Mouse (Mus musculus) left cerebral cortex, adult 2 months (tissue): ENCODE results near the gene Atl2. TPM values are rescaled to one million over a fixed set of nuclear protein-coding genes. Genes with fewer than 3 reads are reported as not detected.

ENCODE experiments used
- DNase-seq, 2 experiments: peaks; one replicate each; pipeline ENCODE4 v3.0.0; 2021 to 2022; ENCODE audit warnings: low spot score in 2 of 2, mixed read lengths in 1 of 2; ENCODE audit errors: extremely low spot score in 1 of 2
- H3K27ac ChIP-seq: fragments of 200-600 bp; 2 replicates; pipeline ENCODE4 v1.8.1; 2022
- H3K4me3 ChIP-seq: fragments of 200-600 bp; 2 replicates; pipeline ENCODE4 v1.8.1; 2022
- CTCF ChIP-seq: fragments of 200-600 bp; IDR thresholded peaks from 2 replicates; pipeline ENCODE4 v1.8.1; 2022; ENCODE audit warnings: antibody characterized with exemption, mild to moderate bottlenecking, moderate library complexity
- intact Hi-C: fragments of 180-260 bp; cut with DNase I; formaldehyde crosslinking; loops from one replicate; pipeline ENCODE4 v1.15.1; 2025
- total RNA-seq, 2 experiments: library from RNA; stranded (reverse); gene quantifications; 2 replicates each; pipeline ENCODE4 v1.2.3; 2021

Gene Atl2
- total RNA-seq, 2 experiments from 2014 or later, result 64.4 to 67.2 TPM

DNA sequence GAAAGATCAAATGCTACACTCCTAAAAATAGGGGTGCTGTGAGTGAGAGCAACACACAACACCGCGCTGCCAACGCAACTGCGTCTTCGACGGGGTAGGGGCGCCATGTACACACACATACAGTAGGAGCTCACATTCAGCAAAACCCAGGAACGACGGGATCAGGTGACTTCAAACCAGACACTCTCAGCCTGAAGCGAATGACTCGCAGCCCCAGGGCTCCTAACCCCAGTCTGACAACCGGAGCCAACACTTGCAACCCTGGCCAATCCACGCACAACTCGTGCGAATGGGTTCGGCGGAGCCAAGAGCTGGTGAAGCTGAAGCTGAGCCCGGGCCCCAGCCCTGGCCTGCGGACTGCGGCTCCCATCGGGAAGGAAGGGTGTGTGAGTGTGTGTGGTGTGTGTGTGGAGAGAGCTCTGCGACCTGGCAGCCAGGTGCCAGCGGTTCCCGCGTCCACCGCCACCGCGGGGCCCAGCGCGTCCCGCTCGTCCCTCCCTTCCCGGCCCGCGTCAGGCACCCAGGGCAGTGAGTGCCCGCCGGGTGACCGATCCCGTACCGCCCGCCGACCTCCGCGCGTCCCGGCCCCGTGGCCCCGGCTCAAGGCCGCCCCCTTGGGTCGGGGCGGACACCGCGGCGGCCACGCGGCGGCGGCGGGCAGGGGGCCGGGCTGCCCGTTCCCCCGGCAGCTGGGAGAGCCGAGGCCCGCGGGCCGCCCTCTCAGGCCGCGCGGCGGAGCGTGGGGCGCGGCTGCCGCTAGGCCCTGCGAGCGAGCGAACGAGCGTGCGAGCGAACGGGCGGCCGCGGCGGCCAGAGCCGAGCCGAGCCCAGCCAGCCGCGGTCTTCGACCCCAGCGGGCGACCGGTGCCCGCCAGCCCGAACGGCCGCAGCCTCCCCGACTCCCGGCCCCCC is 696 bp downstream of the Atl2 start:
- Histone ChIP-seq H3K4me3 (peak overlapping the region; percentile 91), H3K27ac (peak overlapping the region; percentile 96)
- peak; percentile 55 to 57 for DNase-seq
- intact Hi-C loops, result loop anchor here (5.0 to 10.0 kb wide), 2 partner anchors 110 to 312 kb away; partner anchors contain the start of genes Srsf7 and Ttc39d
- no peak for TF ChIP-seq CTCF

GRCm38 (mm10) chr17:79894054-79894453 is 1.9 kb downstream of the Atl2 start:
- peak overlapping the region; percentile 91 for H3K4me3 ChIP-seq
- DNase-seq, result no peak
- no peak for TF ChIP-seq CTCF
- intact Hi-C loops, result loop anchor here (10.0 kb wide), 1 partner anchor 111 kb away; no protein-coding TSS in a partner anchor
- H3K27ac ChIP-seq, result no peak overlapping the region

DNA sequence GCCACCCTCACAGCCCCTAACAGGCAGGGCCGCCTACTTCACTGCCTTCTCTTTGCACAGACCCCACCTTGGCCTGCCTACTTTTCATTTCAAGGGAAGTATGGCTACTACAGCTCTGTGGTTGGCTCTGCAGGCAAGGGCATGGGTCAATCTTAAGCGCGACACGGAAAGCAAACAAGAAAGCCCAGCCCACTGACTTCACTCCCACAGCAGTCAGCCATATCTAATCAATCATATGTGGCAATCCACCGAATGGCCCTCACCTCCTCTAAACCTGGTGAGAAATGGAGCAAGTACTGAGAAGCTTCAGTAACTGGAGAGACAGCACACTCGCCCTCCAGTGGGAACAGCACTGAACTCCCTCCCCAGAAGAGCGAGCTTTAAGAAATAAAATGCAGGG is 4.0 kb downstream of the Atl2 start:
- Histone ChIP-seq H3K4me3 (no peak overlapping the region), H3K27ac (no peak overlapping the region)
- peak; percentile 3 for TF ChIP-seq CTCF
- no peak for DNase-seq
- intact Hi-C loops, result loop anchor here (10.0 kb wide), 1 partner anchor 113 kb away; no protein-coding TSS in a partner anchor

- no peak for DNase-seq
- Histone ChIP-seq H3K27ac (no peak overlapping the region), H3K4me3 (no peak overlapping the region)
- intact Hi-C loops, result no loop called here
- no peak for TF ChIP-seq CTCF
These were observed 8.0 kb downstream of the Atl2 start for GRCm38 (mm10) chr17:79887926-79888325.

- TF ChIP-seq CTCF, result no peak
- DNase-seq, result no peak
- no peak overlapping the region for H3K4me3 ChIP-seq
- H3K27ac ChIP-seq, result no peak overlapping the region
- intact Hi-C loops, result no loop called here
These were observed 12.7 kb downstream of the Atl2 start for GRCm38 (mm10) chr17:79883198-79883597.

GRCm38 (mm10) chr17:79865027-79865426 is 30.9 kb downstream of the Atl2 start:
- TF ChIP-seq CTCF, result no peak
- no peak for DNase-seq
- intact Hi-C loops, result loop anchor here (5.0 kb wide), 1 partner anchor 312 kb away; no protein-coding TSS in a partner anchor
- H3K4me3 ChIP-seq, result no peak overlapping the region
- no peak overlapping the region for H3K27ac ChIP-seq

GRCm38 (mm10) chr17:79864503-79864902 is 31.4 kb downstream of the Atl2 start:
- TF ChIP-seq CTCF, result no peak
- intact Hi-C loops, result loop anchor here (5.0 kb wide), 1 partner anchor 138 kb away; no protein-coding TSS in a partner anchor
- Histone ChIP-seq H3K27ac (no peak overlapping the region), H3K4me3 (no peak overlapping the region)
- DNase-seq, result no peak

GRCm38 (mm10) chr17:79862038-79862437 is 33.9 kb downstream of the Atl2 start:
- Histone ChIP-seq H3K27ac (no peak overlapping the region), H3K4me3 (no peak overlapping the region)
- intact Hi-C loops, result loop anchor here (5.0 kb wide), 1 partner anchor 140 kb away; no protein-coding TSS in a partner anchor
- no peak for DNase-seq
- TF ChIP-seq CTCF, result peak; percentile 45

- TF ChIP-seq CTCF, result no peak
- intact Hi-C loops, result no loop called here
- no peak for DNase-seq
- Histone ChIP-seq H3K27ac (no peak overlapping the region), H3K4me3 (no peak overlapping the region)
These were observed 40.4 kb downstream of the Atl2 start for GRCm38 (mm10) chr17:79855533-79855932.

- no peak for TF ChIP-seq CTCF
- Histone ChIP-seq H3K27ac (no peak overlapping the region), H3K4me3 (no peak overlapping the region)
- intact Hi-C loops, result no loop called here
- no peak for DNase-seq
These were observed 47.5 kb downstream of the Atl2 start for GRCm38 (mm10) chr17:79848385-79848784.

GRCm38 (mm10) chr17:79846182-79846581 is 49.7 kb downstream of the Atl2 start:
- Histone ChIP-seq H3K4me3 (no peak overlapping the region), H3K27ac (no peak overlapping the region)
- no peak for DNase-seq
- intact Hi-C loops, result no loop called here
- TF ChIP-seq CTCF, result no peak

- DNase-seq, result no peak
- Histone ChIP-seq H3K4me3 (no peak overlapping the region), H3K27ac (no peak overlapping the region)
- intact Hi-C loops, result no loop called here
- no peak for TF ChIP-seq CTCF
These were observed 50.2 kb downstream of the Atl2 start for GRCm38 (mm10) chr17:79845695-79846094.
